Mouse (Mus musculus) heart, postnatal 25 days (tissue): ENCODE results near the gene Asb10. TPM values are rescaled to one million over a fixed set of nuclear protein-coding genes. Genes with fewer than 3 reads are reported as not detected.

Experiments
- DNase-seq: peaks from one replicate; pipeline ENCODE4 v3.0.0; 2022; ENCODE audit warnings: low spot score
- intact Hi-C: fragments of 180-260 bp; cut with DNase I; formaldehyde crosslinking; loops from one replicate; pipeline ENCODE4 v1.15.1; 2025
- total RNA-seq, 2 experiments: library from RNA; stranded (reverse); gene quantifications; 2 replicates each; pipeline ENCODE4 v1.2.3; 2021

Asb10 gene
- total RNA-seq, 2 experiments from 2014 or later, result 85.1 to 85.9 TPM

- no peak for DNase-seq
Observed at GRCm38 (mm10) chr5:24499113-24499512, 41.7 kb downstream of the Asb10 start.

GRCm38 (mm10) chr5:24497526-24497925 is 43.3 kb downstream of the Asb10 start:
- no peak for DNase-seq
- intact Hi-C loops, result no loop called here

More at GRCm38 (mm10) chr5:24499113-24499512, 41.7 kb downstream of the Asb10 start:
- intact Hi-C loops, result no loop called here

GRCm38 (mm10) chr5:24496756-24497155 is 44.0 kb downstream of the Asb10 start:
- intact Hi-C loops, result no loop called here
- DNase-seq, result no peak

- intact Hi-C loops, result no loop called here
- DNase-seq, result no peak
Observed at GRCm38 (mm10) chr5:24495019-24495418, 45.8 kb downstream of the Asb10 start.

GRCm38 (mm10) chr5:24492546-24493285 is 48.1 kb downstream of the Asb10 start:
- intact Hi-C loops, result no loop called here
- no peak for DNase-seq

- intact Hi-C loops, result no loop called here
Observed at GRCm38 (mm10) chr5:24490413-24490920, 50.3 kb downstream of the Asb10 start.

GRCm38 (mm10) chr5:24486738-24487137 is 54.0 kb downstream of the Asb10 start:
- intact Hi-C loops, result no loop called here
- DNase-seq, result no peak

More at GRCm38 (mm10) chr5:24490413-24490920, 50.3 kb downstream of the Asb10 start:
- no peak for DNase-seq

- peak; percentile 78 for DNase-seq
- intact Hi-C loops, result no loop called here
Observed at GRCm38 (mm10) chr5:24486097-24486496, 54.7 kb downstream of the Asb10 start.

- intact Hi-C loops, result no loop called here
- DNase-seq, result no peak
Observed at GRCm38 (mm10) chr5:24484963-24485362, 55.8 kb downstream of the Asb10 start.

GRCm38 (mm10) chr5:24483326-24483725 is 57.5 kb downstream of the Asb10 start:
- DNase-seq, result no peak
- intact Hi-C loops, result no loop called here

Other genes with a start within 250 kb of the Asb10 start
- gene Kcnh2, start 189.4 kb downstream of the Asb10 start, total RNA-seq, result 10 to 100 TPM; 62.4 to 67.2 TPM
- gene Nos3, start 176.2 kb downstream of the Asb10 start, total RNA-seq, result 10 to 100 TPM; 24.1 to 28.1 TPM
- 1 to 10 TPM in 1 of 2 experiments, under 1 TPM in 1; 0.42 to 1.2 TPM for gene Atg9b, start 148.8 kb downstream of the Asb10 start, total RNA-seq
- 10 to 100 TPM; 82.8 to 83.7 TPM for gene Abcb8, start 147.3 kb downstream of the Asb10 start, total RNA-seq
- under 1 TPM in 1 of 2 experiments, not detected in 1; 0.17 TPM for gene Asic3, start 127.6 kb downstream of the Asb10 start, total RNA-seq
- 10 to 100 TPM; 19.2 to 22.8 TPM for gene Cdk5, start 117.4 kb downstream of the Asb10 start, total RNA-seq
- 10 to 100 TPM; 29.7 to 31.3 TPM for gene Slc4a2, start 117.1 kb downstream of the Asb10 start, total RNA-seq
- gene Fastk, start 95.7 kb downstream of the Asb10 start, total RNA-seq, result 100 to 1,000 TPM; 275 to 314 TPM
- gene Tmub1, start 93.1 kb downstream of the Asb10 start, total RNA-seq, result 10 to 100 TPM in 1 of 2 experiments, 1 to 10 TPM in 1; 9.1 to 12.0 TPM
- gene Agap3, start 88.8 kb downstream of the Asb10 start, total RNA-seq, result 10 to 100 TPM; 80.4 to 80.7 TPM
- gene Gbx1, start 13.8 kb downstream of the Asb10 start, total RNA-seq, result not detected
- gene 4931409K22Rik, start 15.8 kb upstream of the Asb10 start, total RNA-seq, result not detected
- 10 to 100 TPM; 48.0 to 53.2 TPM for gene Abcf2, start 36.5 kb upstream of the Asb10 start, total RNA-seq
- gene Chpf2, start 45.8 kb upstream of the Asb10 start, total RNA-seq, result 1 to 10 TPM; 7.8 to 9.7 TPM
- 10 to 100 TPM; 69.0 to 69.3 TPM for gene Smarcd3, start 83.4 kb upstream of the Asb10 start, total RNA-seq
- 10 to 100 TPM; 30.0 to 33.6 TPM for gene Nub1, start 144.6 kb upstream of the Asb10 start, total RNA-seq
- gene Wdr86, start 189.7 kb upstream of the Asb10 start, total RNA-seq, result under 1 TPM; 0.44 to 0.59 TPM
- not detected for gene Crygn, start 217.0 kb upstream of the Asb10 start, total RNA-seq